Mouse (Mus musculus): Measurements from ENCODE around the gene Znrd1. TPM values are rescaled to one million over a fixed set of nuclear protein-coding genes. Genes with fewer than 3 reads are reported as not detected.

The Znrd1 gene
- polyA plus RNA-seq, 1 experiment from 2014 or later = 51.7 TPM

DNA sequence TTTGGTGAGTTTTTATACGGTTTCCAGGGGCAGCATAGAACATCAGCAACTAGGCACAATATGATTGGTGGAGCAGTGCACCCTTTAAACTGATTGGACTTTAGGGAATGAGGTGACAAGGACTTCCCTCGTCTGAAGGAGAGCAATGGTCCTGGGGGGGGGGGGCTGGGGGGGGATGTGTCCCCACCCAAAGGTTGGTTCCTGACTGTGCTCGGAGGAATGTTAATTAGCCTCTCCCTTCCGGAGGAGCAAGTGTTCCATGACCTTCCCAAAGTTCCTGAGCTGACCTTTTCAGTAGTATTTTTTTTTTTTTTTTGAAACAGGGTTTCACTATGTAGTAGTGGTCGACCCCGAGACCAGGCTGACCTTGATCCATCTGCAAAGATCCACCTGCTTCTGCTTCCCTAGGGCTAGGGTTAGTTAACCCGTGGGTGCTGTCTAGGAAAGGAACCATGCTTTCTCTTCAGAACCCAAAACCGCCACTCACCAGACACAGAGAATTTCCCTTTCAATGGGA is 15.0 kb upstream of the Znrd1 start:
- no peaks in the 10 kb centered on the region for H3K36me3 ChIP-seq (ENCODE audit: control insufficient read depth, insufficient read depth, low read length)
- 74% methylated on average over 8 of the region's 8 CpGs for WGBS
- H3K27me3 ChIP-seq (replicated peaks; ENCODE audit: control insufficient read depth, insufficient read depth, low read length) = no peaks in the 10 kb centered on the region
- no peaks in the 10 kb centered on the region for H3K4me1 ChIP-seq (ENCODE audit: control insufficient read depth, insufficient read depth, low read depth, low read length)
- no peak for ATAC-seq
- H3K4me3 ChIP-seq (ENCODE audit: low read length) = no peak overlapping the region
- no peaks in the 10 kb centered on the region for H3K9me3 ChIP-seq (ENCODE audit: control insufficient read depth, low read length)
- H3K27ac ChIP-seq (ENCODE audit: low read depth, low read length) = no peak overlapping the region
- no peak overlapping the region for H3K4me2 ChIP-seq (ENCODE audit: low read length)
- H3K9ac ChIP-seq (ENCODE audit: low read depth, low read length) = no peak overlapping the region

DNA sequence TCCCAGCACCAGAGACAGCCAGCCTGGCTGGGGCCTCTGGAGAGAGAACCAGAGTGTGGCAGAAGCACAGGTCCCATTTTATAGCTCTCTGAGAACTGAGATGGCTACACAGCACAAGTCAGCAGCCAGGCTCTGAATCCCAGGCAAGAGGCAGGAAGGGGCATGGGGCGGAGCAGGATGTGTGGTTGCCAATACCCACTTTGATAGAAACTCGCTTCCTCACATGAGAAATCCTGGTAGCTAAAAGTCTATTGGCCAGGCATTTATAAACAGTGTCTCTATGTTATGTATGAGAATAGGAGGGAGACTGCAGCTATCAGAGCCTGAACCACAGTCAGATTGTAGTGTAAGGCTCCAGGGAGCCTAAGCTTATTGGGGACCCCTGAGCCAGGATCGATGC is 14.4 kb upstream of the Znrd1 start:
- no peak overlapping the region for H3K9ac ChIP-seq (ENCODE audit: low read depth, low read length)
- no peak overlapping the region for H3K4me3 ChIP-seq (ENCODE audit: low read length)
- H3K9me3 ChIP-seq (ENCODE audit: control insufficient read depth, low read length) = no peaks in the 10 kb centered on the region
- H3K4me1 ChIP-seq (ENCODE audit: control insufficient read depth, insufficient read depth, low read depth, low read length) = no peaks in the 10 kb centered on the region
- no peak overlapping the region for H3K4me2 ChIP-seq (ENCODE audit: low read length)
- no peak for ATAC-seq
- WGBS = 85% methylated on average over 3 of the region's 3 CpGs
- no peaks in the 10 kb centered on the region for H3K27me3 ChIP-seq (replicated peaks; ENCODE audit: control insufficient read depth, insufficient read depth, low read length)
- no peak overlapping the region for H3K27ac ChIP-seq (ENCODE audit: low read depth, low read length)
- H3K36me3 ChIP-seq (ENCODE audit: control insufficient read depth, insufficient read depth, low read length) = no peaks in the 10 kb centered on the region

DNA sequence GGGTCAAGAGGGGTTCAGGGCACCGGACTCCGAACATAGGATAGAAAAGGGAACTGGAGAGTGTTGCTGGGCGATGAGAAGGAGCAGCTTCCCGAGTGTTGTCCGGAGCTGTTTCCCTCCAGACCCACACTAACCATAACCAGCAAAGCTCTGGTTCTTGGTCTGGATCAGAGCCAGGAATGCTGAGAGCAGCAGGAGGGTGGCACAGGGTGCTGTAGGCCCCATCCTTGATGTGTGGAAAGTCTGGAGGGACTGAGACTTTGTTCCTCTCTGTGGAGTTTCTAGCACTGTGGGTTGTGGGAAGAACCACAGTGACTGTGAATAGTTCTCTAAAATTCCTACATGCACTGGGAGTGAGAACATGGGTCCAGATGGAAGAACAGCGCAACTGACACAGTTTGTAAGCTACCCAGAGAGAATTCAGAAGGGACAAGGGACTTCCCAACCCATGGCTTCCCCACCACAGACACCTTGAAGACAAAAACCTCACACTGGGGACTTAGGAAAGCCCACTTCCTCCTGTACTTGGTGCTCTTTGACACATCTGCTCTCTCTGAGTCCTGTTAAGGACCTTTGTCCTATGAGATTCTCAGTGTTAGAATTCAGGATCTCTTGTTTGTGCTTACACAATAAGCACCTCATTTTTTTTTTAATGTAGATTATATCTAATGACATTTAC is 13.0 kb upstream of the Znrd1 start:
- ATAC-seq = no peak

DNA sequence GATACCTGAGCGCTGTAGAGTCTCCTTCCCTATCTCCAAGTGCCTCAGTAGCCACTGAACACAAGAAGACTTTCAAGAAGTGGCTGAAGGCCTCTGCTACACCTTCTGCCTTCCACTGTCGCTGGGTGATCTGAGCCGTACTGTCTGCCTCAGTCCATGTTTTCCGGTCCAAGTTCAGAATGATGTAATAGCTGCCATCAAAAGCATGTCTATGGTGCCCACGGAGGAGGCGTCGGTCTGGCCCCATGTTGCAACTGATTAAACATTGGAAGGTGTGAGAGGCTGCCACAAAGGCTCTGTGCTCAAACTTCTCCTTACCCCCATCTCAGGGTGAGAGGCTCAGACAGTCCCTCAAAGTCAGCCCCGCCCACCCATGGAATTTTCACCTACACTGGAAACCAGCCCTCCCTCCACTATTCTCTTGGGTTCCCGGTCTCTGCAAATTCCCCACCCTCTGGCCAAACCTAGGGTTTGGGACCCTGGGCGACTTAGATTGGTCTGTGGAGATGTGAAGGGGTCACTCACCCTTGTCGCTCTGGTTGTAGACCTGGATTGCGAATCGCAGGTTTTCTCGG is 12.0 kb upstream of the Znrd1 start:
- Histone ChIP-seq H3K4me2 (ENCODE audit: low read length) (no peak overlapping the region), H3K27ac (ENCODE audit: low read depth, low read length) (no peak overlapping the region), H3K4me3 (ENCODE audit: low read length) (no peak overlapping the region), H3K4me1 (ENCODE audit: control insufficient read depth, insufficient read depth, low read depth, low read length) (no peaks in the 10 kb centered on the region), H3K36me3 (ENCODE audit: control insufficient read depth, insufficient read depth, low read length) (no peaks in the 10 kb centered on the region), H3K9me3 (ENCODE audit: control insufficient read depth, low read length) (no peaks in the 10 kb centered on the region), H3K9ac (ENCODE audit: low read depth, low read length) (no peak overlapping the region), H3K27me3 (replicated peaks; ENCODE audit: control insufficient read depth, insufficient read depth, low read length) (no peaks in the 10 kb centered on the region)
- 83% methylated on average over 14 of the region's 14 CpGs for WGBS
- no peak for ATAC-seq

More for the DNA sequence above, 13.0 kb upstream of the Znrd1 start:
- WGBS = 82% methylated on average over 6 of the region's 6 CpGs
- no peaks in the 10 kb centered on the region for H3K36me3 ChIP-seq (ENCODE audit: control insufficient read depth, insufficient read depth, low read length)
- no peak overlapping the region for H3K4me2 ChIP-seq (ENCODE audit: low read length)
- H3K9ac ChIP-seq (ENCODE audit: low read depth, low read length) = no peak overlapping the region
- H3K27ac ChIP-seq (ENCODE audit: low read depth, low read length) = no peak overlapping the region
- H3K9me3 ChIP-seq (ENCODE audit: control insufficient read depth, low read length) = no peaks in the 10 kb centered on the region
- H3K4me3 ChIP-seq (ENCODE audit: low read length) = no peak overlapping the region
- H3K27me3 ChIP-seq (replicated peaks; ENCODE audit: control insufficient read depth, insufficient read depth, low read length) = no peaks in the 10 kb centered on the region
- H3K4me1 ChIP-seq (ENCODE audit: control insufficient read depth, insufficient read depth, low read depth, low read length) = no peaks in the 10 kb centered on the region

DNA sequence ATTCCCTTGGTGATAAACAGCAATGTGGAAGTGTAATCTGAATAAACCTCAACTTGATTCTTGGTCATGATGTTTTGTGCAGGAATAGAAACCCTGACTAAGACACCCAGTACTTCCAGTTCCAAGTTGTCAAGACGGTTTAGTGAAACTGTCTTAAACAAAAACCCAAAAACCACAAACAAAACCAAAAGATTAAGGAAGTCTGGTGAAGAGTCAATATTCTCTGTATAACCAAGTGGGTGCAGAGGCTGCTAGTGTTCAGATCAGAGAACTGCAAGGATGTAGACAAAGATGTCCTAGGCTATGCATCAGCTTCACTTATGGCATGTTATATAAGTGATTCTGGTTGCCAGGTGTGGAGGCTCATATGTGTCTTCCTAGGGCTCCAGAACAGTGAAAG is 8.5 kb upstream of the Znrd1 start:
- 80% methylated on average over 1 of the region's 1 CpGs for WGBS
- Histone ChIP-seq H3K9ac (ENCODE audit: low read depth, low read length) (no peak overlapping the region), H3K27me3 (replicated peaks; ENCODE audit: control insufficient read depth, insufficient read depth, low read length) (no peaks in the 10 kb centered on the region), H3K4me1 (ENCODE audit: control insufficient read depth, insufficient read depth, low read depth, low read length) (no peaks in the 10 kb centered on the region), H3K4me2 (ENCODE audit: low read length) (no peak overlapping the region), H3K9me3 (ENCODE audit: control insufficient read depth, low read length) (no peaks in the 10 kb centered on the region), H3K27ac (ENCODE audit: low read depth, low read length) (no peak overlapping the region), H3K4me3 (ENCODE audit: low read length) (no peak overlapping the region), H3K36me3 (ENCODE audit: control insufficient read depth, insufficient read depth, low read length) (no peaks in the 10 kb centered on the region; the same call in 1 of the 2 replicates)
- ATAC-seq = no peak

DNA sequence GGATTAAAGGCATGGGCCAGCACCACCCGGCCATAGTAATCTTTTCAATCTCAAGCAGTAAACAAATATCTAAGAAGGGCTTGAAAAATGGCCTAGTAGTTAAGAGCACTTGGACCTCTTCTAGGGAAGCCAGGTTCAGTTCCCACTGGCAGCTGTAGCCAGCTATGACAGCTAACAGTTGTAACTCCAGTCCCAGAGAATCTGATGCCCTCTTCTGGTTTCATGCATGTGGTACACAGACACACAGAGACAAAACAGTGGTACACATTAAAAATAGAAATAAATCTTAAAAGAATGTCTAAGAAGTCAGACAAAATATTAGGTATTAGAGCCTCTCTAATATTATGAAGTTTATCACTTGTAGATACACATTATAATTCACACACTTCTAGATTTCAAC is 2.8 kb upstream of the Znrd1 start:
- Histone ChIP-seq H3K4me1 (ENCODE audit: control insufficient read depth, insufficient read depth, low read depth, low read length) (peaks cover 16% of the 10 kb centered on the region), H3K36me3 (ENCODE audit: control insufficient read depth, insufficient read depth, low read length) (no peaks in the 10 kb centered on the region; the same call in 1 of the 2 replicates), H3K4me3 (ENCODE audit: low read length) (no peak overlapping the region), H3K27me3 (replicated peaks; ENCODE audit: control insufficient read depth, insufficient read depth, low read length) (no peaks in the 10 kb centered on the region), H3K4me2 (ENCODE audit: low read length) (no peak overlapping the region), H3K27ac (ENCODE audit: low read depth, low read length) (no peak overlapping the region), H3K9me3 (ENCODE audit: control insufficient read depth, low read length) (no peaks in the 10 kb centered on the region), H3K9ac (ENCODE audit: low read depth, low read length) (no peak overlapping the region)
- WGBS = 62% methylated on average over 1 of the region's 1 CpGs
- no peak for ATAC-seq

DNA sequence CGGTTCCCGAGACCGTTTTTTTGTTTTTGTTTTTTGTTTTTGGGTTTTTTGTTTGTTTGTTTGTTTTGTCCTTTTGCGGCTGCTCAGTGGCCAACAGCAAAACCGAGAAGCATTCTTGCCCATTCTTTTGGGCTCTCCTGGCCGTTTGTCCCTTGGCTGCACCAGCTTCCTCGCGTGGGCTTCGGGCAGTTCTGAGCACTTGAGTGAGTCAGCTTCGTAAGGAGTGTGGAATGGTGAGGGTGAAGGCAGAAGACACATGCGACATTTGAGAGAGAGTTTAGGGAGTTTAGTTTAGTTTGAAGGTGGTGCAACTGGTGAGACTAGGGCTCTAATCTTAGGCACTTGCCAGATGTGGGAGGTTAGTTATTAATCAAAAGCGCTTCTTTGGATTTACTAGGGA is 525 bp upstream of the Znrd1 start:
- no peak for ATAC-seq
- H3K4me1 ChIP-seq (ENCODE audit: control insufficient read depth, insufficient read depth, low read depth, low read length) = peaks cover 16% of the 10 kb centered on the region
- H3K9ac ChIP-seq (ENCODE audit: low read depth, low read length) = peak overlapping the region; percentile 75
- peak overlapping the region; percentile 88 for H3K4me2 ChIP-seq (ENCODE audit: low read length)
- H3K27ac ChIP-seq (ENCODE audit: low read depth, low read length) = peak overlapping the region; percentile 55
- H3K36me3 ChIP-seq (ENCODE audit: control insufficient read depth, insufficient read depth, low read length) = no peaks in the 10 kb centered on the region
- no peaks in the 10 kb centered on the region for H3K27me3 ChIP-seq (replicated peaks; ENCODE audit: control insufficient read depth, insufficient read depth, low read length)
- H3K4me3 ChIP-seq (ENCODE audit: low read length) = peak overlapping the region; percentile 75
- H3K9me3 ChIP-seq (ENCODE audit: control insufficient read depth, low read length) = no peaks in the 10 kb centered on the region
- WGBS = 11% methylated on average over 12 of the region's 12 CpGs

DNA sequence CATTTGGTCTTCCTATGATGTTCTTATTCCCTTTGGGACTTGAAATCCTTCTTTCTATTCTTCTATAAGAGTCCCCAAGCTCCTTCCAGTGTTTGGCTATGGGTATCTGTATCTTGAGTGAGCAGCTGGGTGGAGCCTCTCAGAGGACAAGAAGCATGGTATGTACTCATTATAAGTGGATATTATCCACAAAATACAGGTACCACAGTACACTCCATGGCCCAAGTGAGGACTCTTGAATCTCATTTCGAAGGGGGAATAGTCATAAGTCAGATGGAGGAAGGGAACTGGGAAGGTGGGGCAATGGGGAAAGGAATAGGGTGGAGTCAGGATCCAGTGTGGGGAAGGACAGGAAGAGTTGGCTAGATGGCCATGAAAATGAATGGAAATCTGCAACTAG is 5.3 kb downstream of the Znrd1 start:
- no peak overlapping the region for H3K4me3 ChIP-seq (ENCODE audit: low read length)
- H3K4me2 ChIP-seq (ENCODE audit: low read length) = no peak overlapping the region
- H3K36me3 ChIP-seq (ENCODE audit: control insufficient read depth, insufficient read depth, low read length) = peaks cover 12% of the 10 kb centered on the region
- no peaks in the 10 kb centered on the region for H3K9me3 ChIP-seq (ENCODE audit: control insufficient read depth, low read length)
- H3K4me1 ChIP-seq (ENCODE audit: control insufficient read depth, insufficient read depth, low read depth, low read length) = peaks cover 16% of the 10 kb centered on the region
- H3K27me3 ChIP-seq (replicated peaks; ENCODE audit: control insufficient read depth, insufficient read depth, low read length) = no peaks in the 10 kb centered on the region
- WGBS = 97% methylated on average over 1 of the region's 1 CpGs
- no peak for ATAC-seq
- no peak overlapping the region for H3K27ac ChIP-seq (ENCODE audit: low read depth, low read length)
- no peak overlapping the region for H3K9ac ChIP-seq (ENCODE audit: low read depth, low read length)

DNA sequence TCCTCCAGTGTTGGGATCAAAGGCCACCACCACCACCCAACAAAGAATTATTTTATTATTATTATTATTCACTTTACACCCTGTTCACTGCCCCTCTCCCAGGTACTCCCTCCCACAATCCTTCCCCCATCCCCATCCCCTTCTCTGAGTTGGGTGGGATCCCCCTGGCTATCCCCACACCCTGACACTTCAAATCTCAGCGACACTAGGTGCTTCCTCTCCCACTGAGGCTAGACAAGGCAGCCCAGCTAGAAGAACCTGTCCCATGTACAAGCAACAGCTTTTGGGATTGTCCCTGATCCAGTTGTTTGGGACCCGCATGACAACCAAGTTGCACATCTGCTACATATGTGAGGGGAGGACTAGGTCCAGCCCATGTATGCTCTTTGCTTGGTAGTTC is 5.7 kb downstream of the Znrd1 start:
- ATAC-seq = no peak
- H3K4me3 ChIP-seq (ENCODE audit: low read length) = no peak overlapping the region
- H3K27me3 ChIP-seq (replicated peaks; ENCODE audit: control insufficient read depth, insufficient read depth, low read length) = no peaks in the 10 kb centered on the region
- peaks cover 16% of the 10 kb centered on the region for H3K4me1 ChIP-seq (ENCODE audit: control insufficient read depth, insufficient read depth, low read depth, low read length)
- 93% methylated on average over 2 of the region's 2 CpGs for WGBS
- peaks cover 12% of the 10 kb centered on the region for H3K36me3 ChIP-seq (ENCODE audit: control insufficient read depth, insufficient read depth, low read length)
- H3K27ac ChIP-seq (ENCODE audit: low read depth, low read length) = no peak overlapping the region
- no peak overlapping the region for H3K9ac ChIP-seq (ENCODE audit: low read depth, low read length)
- H3K9me3 ChIP-seq (ENCODE audit: control insufficient read depth, low read length) = no peaks in the 10 kb centered on the region
- H3K4me2 ChIP-seq (ENCODE audit: low read length) = no peak overlapping the region

All from hindbrain, embryonic 16.5 days (tissue).